In genomic region chr3:152837407-152837806, GRCm38 (mm10) we compare ENCODE assay signal across 21 mouse cellular contexts.
DNase-seq lines count a peak whose midpoint lies in the region; ATAC-seq and TF ChIP-seq lines count a peak whose summit lies in the region.
"Had no signal": no experiment of that assay in that cellular context is flagged by ENCODE, and none has a peak within 500 bp of the region (broad histone marks: within the 10 kb centered on the region; RNA-seq: fewer than 3 reads in every experiment).

No protein-coding gene starts in this region.

- 51% methylated on average over 2 of the region's 2 CpGs for WGBS in forebrain, postnatal 0 days
- 48% methylated on average over 2 of the region's 2 CpGs for WGBS in forebrain, embryonic 16.5 days

- no peak for DNase-seq in forebrain, postnatal 0 days
- no peak for DNase-seq in layer of hippocampus, adult 2 months (ENCODE audit: low spot score in 2 of 2)
- DNase-seq in layer of hippocampus, adult 9-11 months, result no peak
- DNase-seq in brain, adult 2 months (ENCODE audit: low read depth, low spot score), result peak; percentile 60
- DNase-seq: adrenal gland, adult 2 months; adrenal gland, postnatal 10 days; adrenal gland, postnatal 25 days; B cell, adult 2 months; cerebellum, adult 11-12 months; cerebellum, adult 2 months; cerebellum, adult 9-10 months; cerebellum, postnatal 10 days; cerebellum, postnatal 25 days had no signal

- no peak overlapping the region for H3K4me3 ChIP-seq in forebrain, postnatal 0 days (ENCODE audit: low read depth, low read length)
- H3K4me3 ChIP-seq in forebrain, embryonic 16.5 days (replicated peaks; ENCODE audit: low read length), result no peak overlapping the region
- H3K4me3 ChIP-seq in layer of hippocampus, adult 2 months, result no peak overlapping the region
- H3K4me3 ChIP-seq: embryonic facial prominence, embryonic 10.5 days; embryonic facial prominence, embryonic 12.5 days; forebrain, embryonic 13.5 days; forebrain, embryonic 15.5 days had no signal

- ATAC-seq in forebrain, postnatal 0 days, result peak; percentile 51; the same call in 1 of the 2 replicates
- no peak for ATAC-seq in forebrain, embryonic 16.5 days
- ATAC-seq: CD4-positive, CD25-positive, alpha-beta regulatory T cell, adult 4 months; forebrain, embryonic 13.5 days had no signal

- no peak for TF ChIP-seq CTCF in forebrain, postnatal 0 days (IDR thresholded peaks at IDR 0.05; ENCODE audit: low read depth)
- peak; percentile 33 for TF ChIP-seq CTCF in layer of hippocampus, adult 2 months (conservative IDR thresholded peaks at IDR 0.05)

- no peak overlapping the region for H3K9ac ChIP-seq in forebrain, postnatal 0 days
- H3K9ac ChIP-seq in forebrain, embryonic 16.5 days (replicated peaks; ENCODE audit: low read depth, low read length), result no peak overlapping the region
- H3K9ac ChIP-seq: embryonic facial prominence, embryonic 12.5 days; forebrain, embryonic 13.5 days; forebrain, embryonic 15.5 days had no signal

- H3K36me3 ChIP-seq in forebrain, postnatal 0 days (ENCODE audit: insufficient read depth), result 0 out of 2 replicates have a peak, but pooled peaks cover 9% of the 10 kb centered on the region
- no peaks in the 10 kb centered on the region for H3K36me3 ChIP-seq in forebrain, embryonic 16.5 days (ENCODE audit: control insufficient read depth, insufficient read depth)
- H3K36me3 ChIP-seq: embryonic facial prominence, embryonic 10.5 days; embryonic facial prominence, embryonic 12.5 days; forebrain, embryonic 15.5 days; G1E had no signal

- H3K4me1 ChIP-seq in forebrain, postnatal 0 days (ENCODE audit: insufficient read depth), result no peaks in the 10 kb centered on the region
- H3K4me1 ChIP-seq in forebrain, embryonic 16.5 days (replicated peaks; ENCODE audit: control insufficient read depth, insufficient read depth, low read length), result peaks cover 4% of the 10 kb centered on the region
- H3K4me1 ChIP-seq: embryonic facial prominence, embryonic 12.5 days; forebrain, embryonic 13.5 days had no signal

- H3K9me3 ChIP-seq in forebrain, postnatal 0 days (ENCODE audit: low read length), result no peaks in the 10 kb centered on the region
- no peaks in the 10 kb centered on the region for H3K9me3 ChIP-seq in forebrain, embryonic 16.5 days (ENCODE audit: control insufficient read depth, low read length)
- H3K9me3 ChIP-seq: embryonic facial prominence, embryonic 10.5 days; embryonic facial prominence, embryonic 12.5 days; forebrain, embryonic 13.5 days; forebrain, embryonic 15.5 days; G1E had no signal

- H3K4me2 ChIP-seq in forebrain, postnatal 0 days (ENCODE audit: low read depth), result no peak overlapping the region
- no peak overlapping the region for H3K4me2 ChIP-seq in forebrain, embryonic 16.5 days (ENCODE audit: low read length)
- H3K4me2 ChIP-seq: embryonic facial prominence, embryonic 12.5 days; forebrain, embryonic 13.5 days; forebrain, embryonic 15.5 days had no signal

- H3K27ac ChIP-seq in forebrain, postnatal 0 days (ENCODE audit: low read depth, low read length), result no peak overlapping the region
- no peak overlapping the region for H3K27ac ChIP-seq in forebrain, embryonic 16.5 days (ENCODE audit: low read length)
- H3K27ac ChIP-seq in layer of hippocampus, adult 2 months, result peak overlapping the region; percentile 63
- H3K27ac ChIP-seq: embryonic facial prominence, embryonic 10.5 days; embryonic facial prominence, embryonic 12.5 days; forebrain, embryonic 13.5 days; forebrain, embryonic 15.5 days had no signal

- H3K27me3 ChIP-seq in forebrain, postnatal 0 days (ENCODE audit: insufficient read depth, low read length), result no peaks in the 10 kb centered on the region
- no peaks in the 10 kb centered on the region for H3K27me3 ChIP-seq in forebrain, embryonic 16.5 days (replicated peaks; ENCODE audit: control insufficient read depth, insufficient read depth, low read length)
- H3K27me3 ChIP-seq: CH12.LX; embryonic facial prominence, embryonic 12.5 days; forebrain, embryonic 13.5 days; forebrain, embryonic 15.5 days had no signal
